Mouse (Mus musculus): ENCODE measurements around the gene Chst15.

DNA sequence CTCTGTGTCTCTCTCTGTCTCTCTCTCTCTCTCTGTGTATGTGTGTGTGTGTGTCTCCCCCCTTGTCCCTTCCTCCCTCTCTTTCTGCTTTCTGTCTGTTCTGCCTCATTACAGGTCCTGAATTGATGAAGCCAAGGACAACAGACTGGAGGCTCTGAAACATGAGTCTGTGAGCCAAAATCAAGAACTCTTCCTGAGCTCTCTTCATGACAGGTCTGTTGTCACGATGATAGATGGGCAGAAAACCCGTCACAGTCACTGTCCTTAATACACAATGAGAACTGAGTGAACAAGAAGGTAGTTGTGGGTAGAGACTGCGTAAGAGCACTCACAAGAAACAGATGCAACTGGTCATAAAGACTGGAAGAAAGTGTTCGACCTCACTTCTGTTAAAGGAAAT is 43.3 kb upstream of the Chst15 start:
- TF ChIP-seq CTCF (conservative IDR thresholded peaks at IDR 0.05; ENCODE audit: low read length) (no peak), NANOG (IDR thresholded peaks at IDR 0.05; ENCODE audit: borderline replicate concordance, low read length) (no peak), POU5F1 (IDR thresholded peaks at IDR 0.05; ENCODE audit: borderline replicate concordance, low read length) (no peak)

Data from E14TG2a.4 (cell line).